Mouse (Mus musculus) thymus, adult 2 months (tissue): ENCODE data around the gene Lck.

Source experiments
- CTCF ChIP-seq: fragments of 200-500 bp; IDR thresholded peaks from 2 replicates; pipeline ENCODE4 v1.5.1; 2012; ENCODE audit warnings: mild to moderate bottlenecking, control low read depth, low read length, moderate library complexity, borderline replicate concordance; ENCODE audit not compliant: control insufficient read depth, poor library complexity, insufficient read depth; ENCODE audit errors: extremely low read depth
- POLR2A ChIP-seq: fragments of 200-500 bp; IDR thresholded peaks from 2 replicates; pipeline ENCODE4 v1.6.1; 2012; ENCODE audit warnings: mild to moderate bottlenecking, low read length, control low read depth, moderate library complexity; ENCODE audit not compliant: control insufficient read depth, poor library complexity, insufficient read depth; ENCODE audit errors: extremely low read depth

- TF ChIP-seq CTCF (no peak), POLR2A (no peak)
Observed at GRCm38 (mm10) chr4:129498941-129499340, 74.5 kb downstream of the Lck start.
